Mouse (Mus musculus) heart, embryonic 12.5 days (tissue): ENCODE measurements around the gene Fbxl16. TPM values are rescaled to one million over a fixed set of nuclear protein-coding genes. Genes with fewer than 3 reads are reported as not detected.

Experiments
- ATAC-seq: fragments of 200-750 bp; cut with Nextera tagmentation; 2 replicates; pipeline ENCODE4 v1.8.0; 2017; ENCODE audit warnings: moderate TSS enrichment, moderate library complexity; ENCODE audit not compliant: insufficient number of reproducible peaks, low FRiP score
- H3K27ac ChIP-seq: fragments of 300-500 bp; sonication (generic); 2 replicates; pipeline ENCODE4 v1.5.1; 2016; ENCODE audit warnings: mild to moderate bottlenecking, moderate library complexity; ENCODE audit not compliant: poor library complexity, severe bottlenecking
- H3K27me3 ChIP-seq: fragments of 300-500 bp; sonication (generic); replicated peaks from 2 replicates; pipeline ENCODE4 v1.6.1; 2016; ENCODE audit warnings: mild to moderate bottlenecking, moderate library complexity
- H3K36me3 ChIP-seq: fragments of 300-500 bp; sonication (generic); 2 replicates; pipeline ENCODE4 v1.6.1; 2016; ENCODE audit warnings: mild to moderate bottlenecking, moderate library complexity
- H3K4me1 ChIP-seq: fragments of 300-500 bp; sonication (generic); replicated peaks from 2 replicates; pipeline ENCODE4 v1.6.1; 2016; ENCODE audit warnings: mild to moderate bottlenecking
- H3K4me2 ChIP-seq: fragments of 300-500 bp; sonication (generic); 2 replicates; pipeline ENCODE4 v1.6.1; 2016; ENCODE audit warnings: mild to moderate bottlenecking, moderate library complexity
- H3K4me3 ChIP-seq: fragments of 300-500 bp; sonication (generic); 2 replicates; pipeline ENCODE4 v1.5.1; 2016; ENCODE audit warnings: mild to moderate bottlenecking
- H3K9ac ChIP-seq: fragments of 300-500 bp; sonication (generic); 2 replicates; pipeline ENCODE4 v1.6.1; 2016; ENCODE audit warnings: mild to moderate bottlenecking, moderate library complexity
- H3K9me3 ChIP-seq: fragments of 300-500 bp; sonication (generic); replicated peaks from 2 replicates; pipeline ENCODE4 v1.6.1; 2016; ENCODE audit warnings: mild to moderate bottlenecking, moderate library complexity
- WGBS: fragments of 180-500 bp; shearing (Covaris S2); methylation state at CpG from one replicate; pipeline ENCODE4 v1.1.7; 2016; 5-methylcytosine and 5-hydroxymethylcytosine counted together
- polyA plus RNA-seq: library from polyadenylated mRNA; unstranded; fragments of >200 nt; fragmentation: Nextera tagmentation; extraction: Ambion mirVana; gene quantifications from 2 replicates; pipeline ENCODE4 v1.2.1, GENCODE M21; 2016

The Fbxl16 gene
- polyA plus RNA-seq, 1 experiment from 2014 or later, result 1.4 TPM

DNA sequence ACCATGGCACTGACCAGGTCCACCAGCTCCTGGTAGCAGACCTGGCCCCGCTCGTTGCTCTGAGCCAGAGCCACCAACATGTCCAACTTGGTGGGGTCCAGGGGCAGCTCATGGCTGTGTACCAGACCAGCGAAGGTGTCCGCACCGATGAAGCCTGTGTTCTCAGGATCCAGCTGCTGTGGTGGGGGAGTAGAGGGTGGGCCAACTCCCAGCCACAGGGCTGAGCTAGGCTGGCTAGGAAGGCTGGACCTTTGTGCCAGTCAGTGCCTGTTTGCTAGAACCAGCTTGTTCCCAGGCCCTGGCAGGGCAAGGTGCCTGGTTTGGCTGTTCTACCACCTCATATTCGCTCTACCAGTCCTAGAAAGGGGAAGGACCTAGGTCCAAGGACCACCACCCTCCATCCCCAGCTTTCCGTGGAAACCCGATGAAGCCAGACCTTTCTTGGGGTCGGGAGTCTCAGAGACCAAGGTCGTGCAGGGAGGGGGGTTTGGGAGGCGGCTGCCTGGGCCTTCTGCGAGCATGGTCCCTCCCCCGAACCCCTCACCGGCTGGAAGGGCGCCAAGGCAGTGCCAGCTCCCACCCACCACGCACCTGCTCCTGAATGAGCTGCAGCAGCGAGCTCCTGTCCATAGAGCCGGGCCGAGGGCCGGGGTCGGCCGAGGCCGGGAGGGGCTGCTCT, 27.7 kb downstream of the Fbxl16 start:
- ATAC-seq, result no peak
- H3K36me3 ChIP-seq, result peaks cover 53% of the 10 kb centered on the region
- 23% methylated on average over 23 of the region's 23 CpGs for WGBS

DNA sequence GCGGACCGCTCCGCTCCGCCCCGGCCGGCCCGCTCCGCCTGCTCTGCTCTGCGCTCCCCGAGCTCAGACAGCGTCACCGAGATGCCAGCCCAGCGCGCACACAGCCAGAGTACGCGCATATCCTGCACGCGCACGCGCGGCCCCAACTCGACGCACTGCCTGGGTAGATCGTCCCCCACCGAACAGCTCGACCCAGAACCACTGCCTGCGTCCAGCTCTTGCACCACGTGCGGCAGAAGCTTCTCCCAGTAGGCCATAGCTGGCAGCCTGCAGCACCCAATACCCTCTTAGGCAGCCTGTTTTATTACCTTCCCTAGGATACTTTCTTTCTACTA, 28.2 kb downstream of the Fbxl16 start, which contains the start of gene Rhbdl1:
Gene Rhbdl1 (minus strand): TSS at position 220 of the 335 bp plus-strand sequence.
- 3% methylated on average over 29 of the region's 29 CpGs for WGBS
- ATAC-seq, result peak; percentile 10; the same call in 1 of the 2 replicates
- Histone ChIP-seq H3K4me1 (peaks cover 49% of the 10 kb centered on the region), H3K4me2 (peak within 1 kb of the TSS; percentile 94), H3K9ac (peak within 1 kb of the TSS; percentile 72), H3K27ac (peak within 1 kb of the TSS; percentile 71), H3K36me3 (peaks cover 55% of the 10 kb centered on the region), H3K9me3 (no peaks in the 10 kb centered on the region), H3K4me3 (peak within 1 kb of the TSS; percentile 46), H3K27me3 (no peaks in the 10 kb centered on the region)

More for the DNA sequence above, 27.7 kb downstream of the Fbxl16 start:
- peak overlapping the region; percentile 72 for H3K9ac ChIP-seq
- H3K4me2 ChIP-seq, result peak overlapping the region; percentile 94
- H3K4me1 ChIP-seq, result peaks cover 54% of the 10 kb centered on the region
- H3K27me3 ChIP-seq, result no peaks in the 10 kb centered on the region
- H3K9me3 ChIP-seq, result no peaks in the 10 kb centered on the region
- H3K27ac ChIP-seq, result peak overlapping the region; percentile 71
- H3K4me3 ChIP-seq, result peak overlapping the region; percentile 46

- H3K9ac ChIP-seq, result peak overlapping the region; percentile 72; the same call in 1 of the 2 replicates
These were observed 28.6 kb downstream of the Fbxl16 start for GRCm38 (mm10) chr17:25837533-25837932.

GRCm38 (mm10) chr17:25838904-25839303, 30.0 kb downstream of the Fbxl16 start:
- Histone ChIP-seq H3K36me3 (peaks cover 64% of the 10 kb centered on the region), H3K27ac (no peak overlapping the region), H3K27me3 (no peaks in the 10 kb centered on the region), H3K9ac (no peak overlapping the region), H3K4me1 (peaks cover 55% of the 10 kb centered on the region), H3K4me3 (no peak overlapping the region), H3K4me2 (no peak overlapping the region), H3K9me3 (no peaks in the 10 kb centered on the region)
- ATAC-seq, result no peak
- WGBS, result 86% methylated on average over 4 of the region's 4 CpGs

More at GRCm38 (mm10) chr17:25837533-25837932, 28.6 kb downstream of the Fbxl16 start:
- 32% methylated on average over 3 of the region's 3 CpGs for WGBS
- Histone ChIP-seq H3K27me3 (no peaks in the 10 kb centered on the region), H3K4me2 (peak overlapping the region; percentile 94), H3K36me3 (peaks cover 60% of the 10 kb centered on the region), H3K27ac (peak overlapping the region; percentile 71), H3K4me3 (peak overlapping the region; percentile 46; the same call in 1 of the 2 replicates), H3K4me1 (peaks cover 49% of the 10 kb centered on the region), H3K9me3 (no peaks in the 10 kb centered on the region)
- no peak for ATAC-seq

GRCm38 (mm10) chr17:25839455-25840235, 30.8 kb downstream of the Fbxl16 start:
- Histone ChIP-seq H3K9me3 (no peaks in the 10 kb centered on the region), H3K36me3 (peaks cover 64% of the 10 kb centered on the region), H3K4me2 (no peak overlapping the region), H3K4me3 (no peak overlapping the region), H3K27ac (no peak overlapping the region), H3K9ac (no peak overlapping the region), H3K4me1 (peaks cover 48% of the 10 kb centered on the region), H3K27me3 (no peaks in the 10 kb centered on the region)
- ATAC-seq, result no peak
- WGBS, result 86% methylated on average over 14 of the region's 14 CpGs

DNA sequence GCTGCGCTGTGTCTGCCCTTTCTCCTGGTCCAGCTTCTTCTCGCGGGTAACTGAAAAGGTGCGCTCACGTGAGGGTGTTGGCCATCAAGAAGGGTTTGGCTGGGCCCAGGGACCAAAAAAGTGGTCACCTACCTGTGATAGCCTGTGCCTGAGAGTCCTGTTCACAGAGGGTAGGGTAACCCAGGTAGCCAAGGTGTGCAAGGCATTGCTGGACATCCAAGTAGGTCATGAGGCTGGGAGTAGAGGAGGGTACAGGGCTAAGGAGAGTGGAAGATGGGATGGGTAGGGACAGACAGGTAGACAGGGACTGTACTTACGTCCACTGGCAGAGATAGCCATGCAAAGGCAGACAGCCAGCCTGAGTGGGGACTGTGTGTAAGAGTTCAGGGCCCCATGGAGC, 31.6 kb downstream of the Fbxl16 start:
- Histone ChIP-seq H3K4me1 (peaks cover 43% of the 10 kb centered on the region), H3K9me3 (no peaks in the 10 kb centered on the region), H3K27me3 (no peaks in the 10 kb centered on the region), H3K4me2 (no peak overlapping the region), H3K4me3 (no peak overlapping the region), H3K36me3 (peaks cover 59% of the 10 kb centered on the region), H3K27ac (no peak overlapping the region), H3K9ac (no peak overlapping the region)
- 92% methylated on average over 6 of the region's 6 CpGs for WGBS
- ATAC-seq, result no peak

- Histone ChIP-seq H3K36me3 (peaks cover 63% of the 10 kb centered on the region), H3K27ac (no peak within 1 kb of the TSS), H3K4me1 (peaks cover 36% of the 10 kb centered on the region), H3K9ac (no peak within 1 kb of the TSS), H3K9me3 (no peaks in the 10 kb centered on the region), H3K27me3 (no peaks in the 10 kb centered on the region), H3K4me2 (no peak within 1 kb of the TSS), H3K4me3 (no peak within 1 kb of the TSS)
- ATAC-seq, result no peak
- 92% methylated on average over 22 of the region's 22 CpGs for WGBS
These were observed 32.4 kb downstream of the Fbxl16 start, which contains the start of gene Gm20683 for GRCm38 (mm10) chr17:25841117-25841880. TSS of gene Gm20683 (minus strand) at chr17:25841763.

DNA sequence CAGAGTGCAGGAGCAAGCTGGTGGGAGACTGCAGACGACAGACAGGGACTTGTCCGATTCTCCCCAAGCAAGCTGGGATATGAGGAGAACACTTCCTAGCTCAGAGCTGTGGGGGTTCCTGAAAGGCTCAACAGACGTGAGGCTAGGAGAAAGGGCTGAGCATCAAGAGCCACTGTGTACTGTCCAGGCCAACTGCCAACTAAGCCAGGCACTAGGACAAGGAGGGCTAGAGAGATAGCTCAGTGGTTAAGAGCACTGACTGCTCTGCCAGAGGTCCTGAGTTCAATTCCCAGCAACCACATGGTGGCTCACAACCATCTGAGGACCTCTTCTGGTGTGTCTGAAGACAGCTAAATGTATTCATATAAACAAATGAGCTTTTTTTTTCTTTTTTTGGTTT, 33.6 kb downstream of the Fbxl16 start:
- no peak overlapping the region for H3K4me3 ChIP-seq
- H3K9ac ChIP-seq, result no peak overlapping the region
- no peak overlapping the region for H3K27ac ChIP-seq
- H3K4me2 ChIP-seq, result no peak overlapping the region
- no peak for ATAC-seq
- WGBS, result 78% methylated on average over 3 of the region's 3 CpGs
- peaks cover 73% of the 10 kb centered on the region for H3K36me3 ChIP-seq
- H3K9me3 ChIP-seq, result no peaks in the 10 kb centered on the region
- peaks cover 23% of the 10 kb centered on the region for H3K4me1 ChIP-seq
- no peaks in the 10 kb centered on the region for H3K27me3 ChIP-seq

- no peak for ATAC-seq
- Histone ChIP-seq H3K36me3 (peaks cover 70% of the 10 kb centered on the region), H3K27ac (peak overlapping the region; percentile 85; the same call in 1 of the 2 replicates), H3K27me3 (no peaks in the 10 kb centered on the region), H3K9me3 (no peaks in the 10 kb centered on the region), H3K4me3 (peak overlapping the region; percentile 88), H3K4me2 (peak overlapping the region; percentile 87), H3K9ac (peak overlapping the region; percentile 97), H3K4me1 (peaks cover 17% of the 10 kb centered on the region)
- WGBS, result 87% methylated on average over 4 of the region's 4 CpGs
These were observed 34.2 kb downstream of the Fbxl16 start for GRCm38 (mm10) chr17:25843122-25843521.

DNA sequence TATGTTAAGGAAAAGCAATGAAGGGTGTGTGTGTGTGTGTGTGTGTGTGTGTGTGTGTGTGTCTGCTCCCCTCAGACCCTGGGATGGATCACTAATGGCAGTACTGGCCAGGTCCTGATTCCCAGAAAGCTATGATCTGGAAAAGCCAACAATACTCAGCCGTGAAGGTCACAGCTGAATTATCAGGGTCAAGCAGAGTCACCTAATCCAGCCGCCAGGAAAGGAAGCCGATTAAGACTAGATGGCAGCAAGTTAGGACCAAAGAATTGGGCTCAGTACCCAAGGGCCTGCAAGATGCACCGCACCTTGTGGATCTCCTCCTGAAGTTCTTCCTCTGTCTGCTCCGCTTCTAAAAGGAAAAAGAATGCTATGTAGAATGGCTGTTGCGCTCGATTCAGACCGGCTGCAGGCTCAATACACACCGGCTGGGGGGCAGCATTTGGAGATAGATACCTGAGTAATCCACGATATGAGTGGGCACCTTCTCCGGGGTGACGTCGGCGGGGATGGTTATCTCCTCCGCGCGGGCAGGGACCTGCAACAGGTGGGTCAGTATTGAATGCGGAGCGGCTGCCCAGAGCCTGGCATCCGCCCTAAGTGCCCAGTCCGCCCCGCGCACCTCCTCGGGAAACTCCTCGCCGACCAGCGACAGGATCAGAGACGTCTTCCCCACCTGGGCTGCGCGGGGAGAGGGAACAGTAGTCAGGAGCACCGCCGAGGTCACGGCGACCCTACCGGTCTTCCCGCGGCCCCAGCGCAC, 34.9 kb downstream of the Fbxl16 start:
- Histone ChIP-seq H3K4me2 (peak overlapping the region; percentile 87), H3K9me3 (no peaks in the 10 kb centered on the region), H3K36me3 (peaks cover 72% of the 10 kb centered on the region), H3K27me3 (no peaks in the 10 kb centered on the region), H3K27ac (peak overlapping the region; percentile 85), H3K4me3 (peak overlapping the region; percentile 88), H3K4me1 (peaks cover 15% of the 10 kb centered on the region), H3K9ac (peak overlapping the region; percentile 97)
- ATAC-seq, result peak; percentile 36
- 1% methylated on average over 38 of the region's 38 CpGs for WGBS
